Mouse (Mus musculus) left cerebral cortex, adult 11 months (tissue): ENCODE data around the gene Gm1043.
A peak's percentile ranks its signal among the peaks of the same experiment; 100 is the strongest.

Experiments
- DNase-seq: peaks from one replicate; pipeline ENCODE4 v3.0.0; 2022; ENCODE audit warnings: low spot score

Gm1043 gene

DNA sequence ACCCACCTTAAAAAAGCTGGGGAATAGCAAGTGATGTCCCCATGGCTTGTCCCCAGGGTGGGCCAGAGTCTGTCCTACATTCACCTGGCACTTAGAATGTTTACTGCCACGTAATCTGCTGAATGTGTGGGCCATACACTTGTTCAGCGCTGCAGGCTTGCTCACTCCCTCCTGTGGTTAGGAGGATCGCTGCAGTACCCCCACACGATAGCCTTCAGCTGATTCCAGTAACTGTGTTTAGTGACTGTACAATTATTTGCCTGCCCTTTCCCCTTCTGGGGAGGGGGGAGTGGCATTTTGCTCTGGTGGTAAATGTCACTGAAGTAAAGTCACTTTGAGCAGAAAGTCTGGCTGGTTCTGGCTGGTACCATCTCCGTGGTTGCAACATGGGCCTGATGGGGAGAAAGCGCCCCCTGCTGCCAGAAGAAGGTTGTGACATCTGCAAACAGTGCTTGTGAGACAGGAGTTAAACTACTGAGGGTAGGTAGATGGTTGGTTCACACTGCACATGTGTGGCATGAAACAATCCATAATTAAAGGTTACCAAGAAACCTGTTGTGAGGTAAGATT is 24.2 kb downstream of the Gm1043 start:
- DNase-seq = peak; percentile 75

DNA sequence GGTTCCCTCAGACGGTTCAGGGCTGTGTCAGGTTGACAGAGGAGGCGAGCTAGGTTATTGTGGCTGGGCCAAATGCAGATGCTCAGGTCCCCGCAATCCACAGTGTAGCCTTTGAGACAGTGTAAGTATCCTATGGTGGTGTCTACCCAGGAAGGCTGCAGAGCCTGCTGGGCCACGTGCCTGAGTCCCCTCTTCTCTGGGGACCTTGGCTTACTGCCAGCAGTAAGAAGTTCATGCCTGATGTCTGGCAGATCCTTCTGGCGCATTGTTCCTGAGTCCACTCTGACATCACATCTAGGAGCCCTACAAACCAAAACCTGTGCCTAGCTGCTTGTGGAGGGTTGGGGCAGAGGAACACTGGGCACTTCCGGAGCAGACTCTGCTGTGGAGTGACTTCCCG is 27.2 kb downstream of the Gm1043 start:
- no peak for DNase-seq

DNA sequence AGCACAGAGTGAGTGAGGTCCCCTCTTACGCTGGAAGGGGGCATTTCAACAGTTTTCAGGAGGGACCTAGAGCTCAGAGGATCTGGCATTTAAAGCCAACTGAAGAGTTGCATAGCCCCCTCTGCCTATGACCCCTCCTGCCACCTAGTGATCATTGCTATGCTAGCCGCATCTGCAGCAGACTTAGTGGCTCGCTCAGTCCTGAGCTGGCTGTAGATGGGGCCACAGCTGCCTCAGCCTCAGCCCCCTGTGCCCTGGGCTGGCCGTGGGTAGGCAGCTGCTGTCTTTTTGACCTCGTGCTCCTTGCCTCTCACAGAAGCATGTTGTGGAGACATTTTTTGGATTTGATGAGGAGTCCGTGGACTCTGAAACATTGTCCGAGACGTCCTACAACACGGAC is 32.0 kb downstream of the Gm1043 start:
- DNase-seq = no peak

DNA sequence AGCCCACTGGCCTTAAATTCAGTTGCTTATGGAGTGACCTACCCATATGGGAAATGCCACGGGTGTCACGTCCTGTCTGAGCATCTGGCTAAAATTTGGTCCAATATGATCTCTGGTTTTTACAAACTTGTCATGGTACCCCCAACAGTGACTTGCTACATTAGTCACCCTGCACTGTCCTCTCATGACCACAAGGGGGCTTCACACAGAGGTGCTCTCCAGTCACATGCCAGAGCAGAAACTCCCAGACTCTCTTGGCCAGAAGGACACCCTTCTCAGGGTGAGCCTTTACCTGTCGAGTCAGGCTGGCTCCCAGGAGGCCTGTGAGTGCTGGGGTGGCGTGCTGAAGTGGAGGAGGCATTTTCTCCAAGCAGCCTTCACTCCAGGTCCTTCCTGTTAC is 33.1 kb downstream of the Gm1043 start:
- no peak for DNase-seq

DNA sequence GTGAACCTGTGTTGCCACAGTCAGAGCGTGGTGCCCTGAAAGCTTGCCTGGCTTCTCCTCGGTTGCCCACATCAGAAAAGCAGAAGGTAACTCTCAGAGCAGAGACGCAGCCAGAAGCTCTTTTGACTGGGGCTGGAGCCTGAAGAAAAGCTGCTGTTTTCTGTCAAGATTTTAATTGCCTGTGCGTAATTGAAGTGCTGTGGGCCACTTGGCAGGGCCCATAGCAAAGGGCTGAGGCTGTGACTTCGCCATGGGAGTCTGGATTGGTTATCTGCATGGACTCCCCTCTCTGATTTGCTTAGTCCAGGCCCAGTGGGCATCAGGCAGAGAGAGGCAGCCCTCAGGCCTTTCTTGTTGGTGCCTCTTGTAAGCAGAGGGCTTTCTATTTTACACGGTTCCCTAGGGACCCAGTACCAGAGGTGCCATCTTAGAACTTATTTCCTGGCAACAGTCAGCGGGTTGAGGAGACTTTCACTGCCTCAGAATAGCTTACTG is 36.1 kb downstream of the Gm1043 start:
- DNase-seq = no peak

DNA sequence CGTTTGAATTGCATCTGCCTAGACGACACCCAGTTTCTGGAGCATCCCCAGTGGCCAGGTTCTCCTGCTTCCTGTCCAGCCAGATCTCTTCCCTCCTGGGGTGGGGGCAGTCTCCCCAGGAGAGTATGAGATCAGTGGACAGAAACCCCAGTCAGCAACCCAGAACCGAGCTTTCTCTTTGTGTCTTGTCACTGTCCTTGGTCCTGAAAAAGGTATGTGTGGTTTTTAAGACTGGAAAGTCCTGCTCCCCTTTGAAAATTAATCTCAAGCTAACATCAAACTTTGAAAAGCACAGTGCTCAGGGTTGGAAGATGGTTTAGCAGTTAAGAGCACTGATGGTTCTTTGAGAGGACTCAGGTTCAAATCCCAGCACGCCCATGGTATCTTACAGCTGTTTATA is 46.7 kb downstream of the Gm1043 start:
- DNase-seq = no peak

DNA sequence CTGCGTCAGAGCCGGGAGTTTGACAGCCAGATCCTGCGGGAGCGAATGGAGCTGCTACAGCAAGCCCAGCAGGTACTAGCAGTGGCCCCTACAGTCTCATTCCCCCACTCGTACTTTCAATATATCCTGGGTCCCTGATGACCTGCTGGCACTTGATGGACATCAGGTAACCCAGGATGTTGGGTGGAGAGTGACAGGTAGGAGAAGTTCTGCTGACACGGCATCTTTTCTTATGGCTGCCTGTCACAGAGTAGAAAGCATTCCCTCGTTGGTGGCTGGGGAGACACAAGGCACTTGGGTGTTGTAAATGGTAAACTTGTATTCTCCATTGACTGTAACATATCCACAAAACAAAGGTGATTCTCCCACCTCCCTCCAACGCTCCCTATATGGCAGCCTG is 56.6 kb downstream of the Gm1043 start:
- no peak for DNase-seq

DNA sequence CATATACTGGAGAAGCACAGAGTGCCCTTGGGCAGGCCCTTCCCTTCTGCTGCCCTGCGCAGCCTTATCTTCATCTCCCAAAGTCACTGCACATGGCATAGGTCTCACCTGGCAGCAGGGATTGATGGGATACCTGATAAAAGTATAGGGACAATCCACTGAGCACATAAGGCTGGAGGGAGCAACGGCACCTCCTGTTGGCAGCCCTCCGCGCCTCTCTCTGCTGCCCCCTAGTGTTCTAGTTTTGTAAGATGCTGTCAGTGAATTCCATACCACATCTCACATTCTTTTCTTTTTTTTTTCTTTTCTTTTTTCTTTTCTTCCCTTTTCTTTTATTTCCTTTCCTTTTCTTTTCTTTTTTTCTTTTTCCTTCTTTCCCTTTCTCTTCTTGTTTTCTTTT is 62.4 kb downstream of the Gm1043 start:
- peak; percentile 47 for DNase-seq

DNA sequence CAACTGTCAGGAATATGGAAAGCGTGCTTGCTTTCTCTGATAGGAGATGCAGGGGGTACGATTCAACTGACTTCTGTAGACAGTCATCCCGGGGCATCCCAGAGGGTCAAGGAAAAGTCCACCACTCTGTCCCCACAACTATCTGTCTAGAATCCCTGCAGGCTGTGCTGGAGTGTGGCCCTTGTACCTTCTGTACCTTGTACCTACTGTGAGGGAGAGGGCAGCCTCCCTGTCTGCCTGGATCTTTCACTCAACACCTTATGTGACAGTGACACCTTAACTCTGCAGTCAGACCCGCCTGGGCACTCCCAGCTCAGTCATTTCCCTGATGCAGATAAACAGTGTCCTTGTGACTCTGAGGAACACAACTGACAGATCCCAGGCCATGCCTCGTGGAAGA is 65.5 kb downstream of the Gm1043 start:
- no peak for DNase-seq

DNA sequence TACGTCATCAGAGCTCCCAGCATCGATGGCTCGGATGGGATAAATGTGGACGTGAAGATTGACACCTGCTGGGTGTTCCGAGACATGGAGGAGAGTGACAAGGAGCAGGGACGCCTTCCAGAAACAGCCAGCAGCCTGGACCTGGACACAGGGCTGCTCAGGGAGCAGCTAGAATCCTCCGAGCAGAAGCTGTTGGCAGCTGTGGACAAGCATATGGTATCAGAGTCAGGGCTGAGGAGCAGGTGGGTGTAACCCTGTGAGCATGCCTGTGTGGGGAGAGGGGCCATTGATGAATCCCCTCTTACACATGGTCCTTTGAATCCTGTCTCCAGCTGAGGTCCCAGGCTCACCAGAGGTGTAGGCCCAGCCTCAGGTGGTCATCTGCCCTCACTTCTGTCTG is 69.3 kb downstream of the Gm1043 start:
- no peak for DNase-seq

DNA sequence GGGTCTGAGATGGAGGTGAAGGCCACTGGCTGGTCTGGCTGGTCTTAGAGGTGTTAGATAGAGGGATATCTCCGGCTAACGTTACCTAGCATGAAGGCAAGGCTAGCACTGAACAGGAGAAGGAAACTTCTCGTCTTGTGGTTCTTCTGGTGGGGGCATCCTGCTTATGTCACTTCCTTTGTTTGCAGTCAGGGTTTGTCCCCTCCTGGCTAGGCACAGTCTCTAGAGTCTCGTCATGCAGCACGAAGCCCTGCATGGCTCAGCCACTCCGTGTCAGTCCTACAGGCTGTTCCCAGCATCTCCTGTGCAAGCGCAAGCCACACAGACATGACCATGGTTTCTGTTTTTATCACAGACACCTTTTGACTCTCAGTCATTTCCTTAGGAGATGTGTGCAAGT is 73.2 kb downstream of the Gm1043 start:
- no peak for DNase-seq

DNA sequence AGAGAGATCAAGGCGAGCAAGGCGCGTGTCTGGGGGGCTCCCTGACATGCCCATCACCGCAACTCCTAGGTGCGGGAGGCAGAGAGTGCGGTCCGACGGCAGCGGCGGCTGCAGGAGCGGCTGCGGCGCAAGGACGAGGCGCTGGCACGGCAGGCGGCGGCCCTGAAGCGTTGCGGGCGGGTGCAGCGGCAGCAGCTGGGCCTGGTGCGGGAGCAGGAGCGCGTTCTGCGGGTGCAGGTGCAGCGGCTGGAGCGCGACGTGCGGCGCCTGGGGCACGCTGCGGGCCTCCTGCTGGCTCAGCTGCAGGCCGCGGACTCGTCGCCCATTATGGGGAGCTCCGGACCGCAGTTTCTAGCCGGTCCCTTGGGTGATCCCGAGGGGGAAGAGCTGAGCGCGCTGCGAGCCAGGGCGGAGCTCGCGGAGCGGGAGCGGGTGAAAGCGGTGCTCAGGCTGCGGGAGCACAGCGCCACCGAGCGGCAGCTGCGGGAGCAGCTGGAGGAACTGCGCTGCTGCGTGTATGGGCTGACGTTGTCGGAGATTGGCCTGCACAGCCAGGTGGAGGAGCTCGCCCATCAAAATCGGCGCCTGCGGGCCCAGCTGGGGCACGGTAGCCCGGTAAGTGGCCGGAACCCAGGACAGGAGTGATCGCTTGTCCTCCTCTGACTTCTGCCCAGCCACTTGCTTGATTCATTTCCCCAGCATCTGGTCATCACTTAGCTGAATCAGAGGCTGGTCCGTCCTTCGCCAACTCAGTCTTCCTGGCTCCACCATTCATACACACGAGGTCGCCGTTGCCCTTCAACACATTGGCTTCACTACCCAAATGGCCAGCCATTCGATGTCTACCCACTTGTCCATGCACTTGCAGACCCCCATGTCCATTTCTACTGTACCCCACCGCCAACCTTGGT is 78.0 kb downstream of the Gm1043 start:
- DNase-seq = peak; percentile 80

DNA sequence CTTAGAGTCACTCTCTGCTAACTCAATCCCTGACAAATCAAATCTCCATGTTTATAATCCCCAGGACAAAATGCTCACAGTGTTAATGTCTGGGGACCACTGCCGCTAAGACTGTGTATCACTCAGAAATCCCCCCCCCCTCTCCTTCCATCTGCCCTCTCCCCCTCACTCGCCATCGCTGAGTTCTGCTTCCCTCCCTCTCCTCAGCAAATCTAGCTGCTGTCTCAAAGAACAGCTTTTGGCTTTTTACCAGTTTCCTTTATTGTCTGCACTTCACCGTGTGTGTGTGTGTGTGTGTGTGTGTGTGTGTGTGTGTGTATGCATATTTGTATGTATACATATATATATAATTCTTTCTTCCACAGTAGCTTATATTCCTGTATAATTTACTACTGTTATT is 91.3 kb downstream of the Gm1043 start:
- no peak for DNase-seq

DNA sequence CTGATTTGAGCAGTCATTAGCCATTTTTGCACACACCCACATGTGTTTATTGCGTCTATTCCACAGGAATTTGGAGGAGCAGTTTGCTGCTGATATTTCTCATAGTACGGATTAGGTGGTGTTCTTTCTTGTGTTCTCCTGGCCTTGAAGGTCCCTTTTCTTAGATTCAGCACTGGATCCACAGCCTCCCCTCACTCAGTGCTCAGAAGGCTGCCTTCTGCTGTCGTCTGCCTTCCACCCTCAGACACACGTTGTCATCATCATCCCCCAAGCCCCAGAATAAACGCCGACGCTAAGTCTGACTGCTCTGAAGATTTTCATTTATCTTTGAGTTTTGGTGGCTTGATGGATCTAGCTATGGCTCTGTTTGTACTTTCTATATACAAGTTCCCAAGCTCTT is 91.9 kb downstream of the Gm1043 start:
- DNase-seq = no peak

DNA sequence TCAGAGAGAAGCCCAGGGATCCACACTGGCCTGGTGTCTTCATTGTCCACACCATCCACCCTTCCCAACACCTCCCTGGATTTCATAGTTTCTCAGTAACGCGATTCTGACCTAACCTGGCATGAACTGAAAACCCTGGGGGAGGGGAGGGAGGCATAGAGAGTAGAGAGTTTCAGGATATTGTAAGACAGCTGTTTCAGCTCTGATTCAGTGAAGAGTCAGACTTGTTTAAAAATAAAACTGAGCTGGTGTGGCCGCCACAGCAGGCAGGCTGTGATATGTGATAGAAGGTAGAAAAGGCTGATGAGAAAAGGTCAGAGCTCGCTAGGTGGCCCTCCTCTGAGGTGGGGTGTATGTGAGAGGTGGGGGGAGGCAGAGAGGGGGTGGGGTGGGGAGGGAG is 93.6 kb downstream of the Gm1043 start:
- DNase-seq = no peak

DNA sequence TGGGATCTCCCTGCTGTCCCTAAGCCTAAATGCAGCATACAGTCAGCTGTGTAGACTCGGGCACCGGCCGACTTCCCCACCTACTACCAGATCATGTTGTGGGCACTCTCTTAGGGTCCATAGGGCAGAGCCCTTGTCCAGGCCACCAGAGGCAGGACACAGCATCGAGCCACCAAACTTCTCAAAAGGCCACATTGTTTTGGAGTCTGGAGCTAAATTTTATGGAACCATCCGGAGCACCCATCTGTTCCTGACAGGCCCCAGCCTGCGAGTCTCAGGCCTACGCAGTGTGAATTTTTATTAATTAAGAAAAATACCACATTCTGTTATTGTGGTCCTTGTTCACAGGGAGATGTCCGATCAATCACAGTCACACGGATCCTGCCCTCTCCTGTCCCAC is 94.7 kb downstream of the Gm1043 start:
- DNase-seq = no peak

DNA sequence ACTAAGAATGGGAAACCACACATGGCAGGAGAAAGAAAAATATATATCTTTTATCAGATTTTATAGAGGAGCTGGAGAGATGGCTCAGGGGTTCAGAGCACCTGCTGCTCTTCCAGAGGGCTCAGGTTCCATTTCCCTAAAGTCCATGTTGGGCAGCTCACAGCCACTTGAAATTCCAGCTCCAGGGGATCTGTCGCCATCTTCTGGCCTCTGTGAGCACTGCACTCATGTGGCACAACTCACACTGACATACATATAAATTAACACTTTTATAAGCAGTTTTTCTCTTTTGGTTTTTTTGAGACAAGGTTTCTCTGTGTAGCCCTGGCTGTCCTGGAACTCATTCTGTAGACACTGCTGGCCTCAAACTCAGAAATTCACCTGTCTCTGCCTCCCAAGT is 95.5 kb downstream of the Gm1043 start:
- DNase-seq = no peak

DNA sequence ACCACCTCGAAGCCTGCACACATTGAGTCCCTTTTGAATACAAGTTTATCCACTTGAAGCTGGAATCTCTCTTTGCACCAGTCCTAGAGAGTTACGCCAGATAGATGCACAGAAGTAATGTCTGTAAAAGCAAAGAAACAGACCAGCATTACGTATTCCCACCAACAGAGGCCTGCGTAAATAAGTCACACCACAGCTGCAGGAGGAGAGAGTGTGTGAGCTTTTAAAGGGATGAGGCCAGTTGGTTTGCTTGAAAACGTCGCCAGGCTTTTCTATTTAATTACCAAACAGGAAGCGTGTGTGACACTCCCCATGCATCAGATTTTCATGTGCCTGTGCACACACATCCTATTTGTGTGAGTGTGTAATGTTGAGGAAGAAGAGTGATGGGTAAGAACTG is 99.4 kb downstream of the Gm1043 start:
- no peak for DNase-seq

DNA sequence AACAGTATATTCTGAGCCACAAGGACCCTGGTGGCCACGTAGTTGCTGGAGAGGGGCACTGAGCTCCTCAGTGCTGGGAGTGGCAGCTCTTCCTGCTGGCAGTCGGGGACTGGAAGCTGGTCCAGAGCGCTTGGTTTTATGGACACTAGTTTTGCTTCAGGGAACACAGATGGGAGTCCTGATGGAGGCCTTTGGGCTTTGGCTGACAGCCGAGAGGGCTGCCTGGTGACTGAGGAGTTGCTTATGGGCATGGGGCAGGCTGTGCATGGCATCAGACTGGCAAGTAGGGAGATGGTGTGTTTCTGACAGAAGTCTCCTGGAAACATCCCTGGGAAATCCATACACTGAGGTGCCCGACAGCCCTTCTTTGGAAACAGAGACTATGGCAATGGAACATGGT is 105.2 kb downstream of the Gm1043 start:
- no peak for DNase-seq

DNA sequence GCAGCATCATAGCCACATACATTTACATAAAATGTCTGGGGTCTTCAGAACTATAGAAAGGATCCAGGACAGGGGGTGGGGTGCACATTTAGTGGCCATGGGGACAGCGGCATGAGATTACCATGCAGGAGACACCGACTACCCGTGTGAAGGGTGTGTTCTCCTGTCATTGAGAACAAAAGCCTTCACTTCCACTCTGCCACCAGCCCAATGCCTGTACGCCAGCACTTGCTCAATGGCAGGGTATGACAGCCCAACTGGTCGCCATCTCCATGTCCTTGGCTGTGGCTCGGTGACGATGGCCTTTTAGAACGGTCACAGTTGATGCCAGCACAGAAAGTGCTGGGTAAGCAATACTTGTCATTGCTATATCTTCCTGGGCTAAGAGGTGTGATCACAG is 111.0 kb downstream of the Gm1043 start:
- no peak for DNase-seq

DNA sequence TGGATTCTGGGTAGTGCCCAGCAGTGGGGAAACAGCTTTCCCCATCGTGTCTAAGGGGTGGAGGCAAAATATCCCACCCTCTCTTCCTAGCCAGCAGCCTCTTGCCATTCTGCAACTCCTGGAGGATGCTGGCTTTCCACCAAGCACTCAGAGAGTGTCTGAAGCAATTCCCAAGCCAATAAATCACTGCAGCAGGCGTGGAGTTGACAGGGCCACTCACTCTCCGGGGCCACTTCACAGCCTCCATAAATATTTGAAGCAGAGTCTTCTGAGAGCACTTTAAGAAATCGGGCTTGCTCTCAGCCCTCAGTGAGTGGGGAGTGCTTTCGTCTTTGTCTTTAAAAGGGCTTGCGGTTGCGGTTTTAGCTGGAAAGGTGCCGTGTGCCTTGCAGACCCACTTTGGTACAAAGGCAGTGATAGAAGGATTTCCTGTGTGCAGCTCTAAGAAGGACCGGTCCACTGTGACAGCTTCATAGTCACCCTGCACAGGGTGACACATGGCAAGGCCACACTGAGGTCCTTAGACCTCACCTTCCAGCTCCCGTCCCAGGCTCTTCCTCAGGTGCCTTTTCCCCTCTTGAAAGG is 111.6 kb downstream of the Gm1043 start:
- DNase-seq = no peak

DNA sequence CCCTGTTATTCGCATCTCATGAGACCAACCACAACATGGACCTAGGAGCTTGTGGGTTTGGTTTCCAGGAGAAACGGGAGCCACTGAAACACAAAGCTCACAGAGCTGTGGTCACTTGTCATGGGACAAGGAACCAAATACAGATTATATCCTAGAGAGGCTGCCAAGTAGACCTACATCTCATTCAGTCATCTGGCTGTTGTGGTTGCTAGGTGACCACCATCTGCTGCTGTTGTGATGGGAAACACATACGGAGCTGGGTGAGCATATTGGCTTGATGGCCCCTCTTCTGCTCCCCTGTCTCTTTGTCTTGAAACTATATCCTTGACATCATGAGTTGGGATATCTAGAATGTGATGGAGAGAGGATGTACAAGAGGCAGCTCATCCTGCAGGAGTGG is 112.3 kb downstream of the Gm1043 start:
- no peak for DNase-seq

DNA sequence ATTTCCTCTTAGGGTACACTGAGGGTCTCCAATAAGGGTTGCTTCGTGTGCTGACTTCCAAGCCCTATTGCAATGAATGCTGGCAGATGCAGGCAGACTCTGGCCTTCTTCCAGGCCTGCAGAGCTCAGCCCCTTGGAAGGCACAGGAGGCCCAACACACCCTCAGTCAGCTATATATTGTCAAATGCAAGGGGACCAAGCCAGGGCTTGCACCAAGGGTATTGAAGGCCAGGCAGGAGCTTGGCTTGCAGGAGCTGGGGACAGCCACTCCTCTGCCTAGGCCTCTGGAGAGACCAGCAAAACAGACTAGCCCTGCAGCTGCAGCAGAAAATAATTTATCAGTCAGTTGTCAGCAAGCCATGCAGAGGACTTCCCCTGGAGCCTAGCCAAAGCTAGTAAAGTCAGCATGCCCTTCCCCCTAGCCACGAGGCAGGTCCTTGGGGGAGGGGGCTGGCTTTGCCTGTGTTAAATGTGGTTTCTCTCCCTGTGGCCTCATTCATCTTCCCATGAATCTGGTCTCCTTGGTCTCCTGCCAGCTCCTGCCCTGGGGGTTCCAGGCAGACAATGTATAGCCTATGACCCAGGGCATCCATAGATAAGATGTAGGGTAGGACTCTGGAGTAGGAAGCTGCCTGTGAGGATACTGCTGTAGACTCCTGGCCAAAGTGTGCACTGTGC is 113.0 kb downstream of the Gm1043 start:
- no peak for DNase-seq
